Mouse (Mus musculus) G1E (cell line): ENCODE measurements at regions not wholly inside any gene's neighbourhood (a gene's known extent, or its start where the extent isn't known, plus 50 kb on each side); places are given as distances from the start of the nearest gene placed in this dataset.

ENCODE experiments used
- ATAC-seq: 2 replicates; pipeline ENCODE4 v1.8.0; 2016; ENCODE audit warnings: mild to moderate bottlenecking; ENCODE audit not compliant: insufficient number of reproducible peaks, poor library complexity, low FRiP score, severe bottlenecking; ENCODE audit errors: extremely low read depth
- DNase-seq: peaks from one replicate; pipeline ENCODE4 v3.0.0; 2012; ENCODE audit warnings: low spot score
- H3K27me3 ChIP-seq: 2 replicates; pipeline ENCODE4 v1.6.1; 2012; ENCODE audit warnings: mild to moderate bottlenecking, low read length, inconsistent platforms; ENCODE audit not compliant: insufficient read depth
- H3K36me3 ChIP-seq: replicated peaks from 2 replicates; pipeline ENCODE3; 2012; ENCODE audit warnings: mild to moderate bottlenecking, inconsistent platforms
- H3K4me1 ChIP-seq: 2 replicates; pipeline ENCODE4 v1.6.1; 2012; ENCODE audit warnings: low read depth, low read length, inconsistent platforms, mixed read lengths; ENCODE audit not compliant: insufficient read depth
- H3K4me3 ChIP-seq: 2 replicates; pipeline ENCODE4 v1.5.1; 2012; ENCODE audit warnings: low read depth, mild to moderate bottlenecking, inconsistent platforms, low read length, moderate library complexity, mixed read lengths
- H3K9me3 ChIP-seq: replicated peaks from 2 replicates; pipeline ENCODE4 v1.6.1; 2012; ENCODE audit warnings: inconsistent platforms
- CTCF ChIP-seq: IDR thresholded peaks from 2 replicates; pipeline ENCODE4 v1.5.1; 2012; ENCODE audit warnings: low read depth, low read length, inconsistent platforms, mixed read lengths
- GATA1 ChIP-seq: IDR thresholded peaks from 2 replicates; pipeline ENCODE4 v1.6.1; 2012; ENCODE audit warnings: borderline replicate concordance, low read length, inconsistent platforms, mixed read lengths
- GATA2 ChIP-seq: IDR thresholded peaks from 2 replicates; pipeline ENCODE4 v1.6.1; 2012; ENCODE audit warnings: low read depth, low read length, inconsistent platforms, borderline replicate concordance
- POLR2AphosphoS5 ChIP-seq: IDR thresholded peaks from 2 replicates; pipeline ENCODE4 v1.6.1; 2012; ENCODE audit warnings: low read depth, low read length, inconsistent platforms; ENCODE audit not compliant: insufficient replicate concordance
- TAL1 ChIP-seq: conservative IDR thresholded peaks from 2 replicates; pipeline ENCODE4 v1.6.1; 2012; ENCODE audit warnings: low read depth, low read length, inconsistent platforms, mixed read lengths

DNA sequence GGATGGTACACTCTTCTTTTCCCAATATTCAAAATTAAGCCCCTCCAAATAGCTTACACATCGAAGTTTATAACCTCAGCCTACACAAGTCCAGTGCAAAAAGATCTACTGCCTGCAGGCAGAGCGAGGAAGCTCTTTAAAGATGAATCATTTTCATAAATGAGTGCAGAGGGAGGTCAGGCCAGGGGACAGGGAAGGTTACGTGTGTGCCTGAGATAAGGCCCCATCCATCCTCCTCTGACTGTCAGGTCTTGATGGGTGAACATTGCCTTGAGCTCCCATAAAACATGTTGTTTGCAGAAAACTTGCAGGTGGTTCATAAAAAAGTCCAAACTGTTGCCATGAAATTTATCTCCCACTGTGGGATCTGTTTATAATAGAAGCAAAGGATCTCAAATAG is 493.0 kb upstream of the 4930412O13Rik start:
- no peak for ATAC-seq
- H3K9me3 ChIP-seq, result no peaks in the 10 kb centered on the region
- DNase-seq, result no peak
- TF ChIP-seq TAL1 (no peak), CTCF (no peak), POLR2AphosphoS5 (no peak), GATA2 (no peak)
- H3K4me3 ChIP-seq, result no peak overlapping the region
- H3K27me3 ChIP-seq, result no peaks in the 10 kb centered on the region
- no peaks in the 10 kb centered on the region for H3K4me1 ChIP-seq
- H3K36me3 ChIP-seq, result no peaks in the 10 kb centered on the region

DNA sequence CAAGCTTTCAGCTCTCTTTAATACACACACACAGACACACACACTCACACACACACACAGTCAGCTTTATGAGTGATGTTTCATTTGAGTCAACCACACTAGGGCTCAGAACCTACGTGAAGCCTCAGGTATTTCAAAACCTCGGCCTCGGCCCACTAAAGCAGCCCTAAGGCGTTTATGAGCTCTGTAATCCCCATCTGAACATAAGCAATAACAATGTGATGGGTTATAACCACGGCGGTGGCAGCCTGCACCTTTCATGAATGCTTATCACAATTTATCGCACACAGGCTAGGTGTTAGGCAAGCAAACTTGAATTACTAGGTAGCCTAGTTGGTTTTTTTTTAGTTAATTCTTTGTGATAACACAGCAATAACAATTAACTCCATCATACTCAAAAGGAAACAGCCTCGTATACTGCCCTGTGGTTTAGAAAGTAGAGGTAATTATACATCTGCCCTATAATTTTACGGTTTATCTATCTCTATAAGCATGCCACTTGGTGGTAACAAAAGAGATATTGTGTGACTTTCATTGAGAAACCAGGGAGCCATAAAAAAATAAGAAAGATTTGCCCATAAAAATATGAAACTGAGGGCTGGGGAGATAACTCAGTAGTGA is 485.6 kb upstream of the 4930412O13Rik start:
- no peak for DNase-seq
- H3K27me3 ChIP-seq, result no peaks in the 10 kb centered on the region
- TF ChIP-seq TAL1 (no peak), GATA1 (no peak), GATA2 (no peak), CTCF (no peak), POLR2AphosphoS5 (no peak)
- H3K9me3 ChIP-seq, result no peaks in the 10 kb centered on the region
- no peak overlapping the region for H3K4me3 ChIP-seq
- H3K36me3 ChIP-seq, result no peaks in the 10 kb centered on the region
- no peaks in the 10 kb centered on the region for H3K4me1 ChIP-seq
- no peak for ATAC-seq

DNA sequence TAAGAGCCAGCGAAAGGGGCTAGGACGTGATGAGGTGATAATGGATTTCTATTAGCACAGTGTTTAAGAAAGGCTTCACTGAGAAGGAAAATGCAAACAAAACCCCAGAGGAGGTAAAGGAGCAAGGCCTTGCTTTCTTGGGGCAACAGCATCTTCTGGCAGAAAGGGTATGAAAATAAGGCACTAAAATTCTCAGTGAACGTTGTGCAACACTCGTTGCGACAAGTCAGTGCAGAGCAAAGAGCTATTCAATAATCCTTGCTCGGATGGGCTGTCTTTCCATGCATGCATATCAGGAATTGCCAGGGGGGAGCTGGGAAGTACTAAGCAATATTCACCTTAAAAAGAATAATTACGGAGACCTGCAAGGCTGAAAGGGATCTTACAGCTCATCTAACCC is 479.6 kb upstream of the 4930412O13Rik start:
- H3K36me3 ChIP-seq, result no peaks in the 10 kb centered on the region
- ATAC-seq (no peak), DNase-seq (no peak)
- no peak overlapping the region for H3K4me3 ChIP-seq
- H3K9me3 ChIP-seq, result no peaks in the 10 kb centered on the region
- no peaks in the 10 kb centered on the region for H3K4me1 ChIP-seq
- TF ChIP-seq GATA1 (no peak), CTCF (no peak), GATA2 (no peak), TAL1 (no peak), POLR2AphosphoS5 (no peak)
- no peaks in the 10 kb centered on the region for H3K27me3 ChIP-seq

DNA sequence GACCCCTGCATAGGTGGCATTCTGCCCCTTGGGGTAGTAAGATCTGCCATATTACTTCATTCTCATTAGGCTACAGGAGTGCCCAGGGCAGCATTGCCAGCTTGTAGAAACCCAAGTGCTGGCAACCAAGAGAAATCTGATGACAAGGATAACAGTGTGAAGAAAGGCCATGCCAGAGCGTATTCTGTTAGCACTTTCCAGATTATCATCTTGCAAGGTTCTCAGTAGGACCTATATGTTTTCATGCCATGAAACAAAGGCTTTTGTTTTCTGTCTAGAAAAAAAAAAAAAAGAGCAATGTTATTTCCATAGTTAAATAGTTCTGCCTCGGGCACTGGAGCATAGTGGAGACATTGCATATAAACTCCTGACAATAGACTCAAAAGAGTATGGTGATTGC is 478.8 kb upstream of the 4930412O13Rik start:
- Histone ChIP-seq H3K4me3 (no peak overlapping the region), H3K9me3 (no peaks in the 10 kb centered on the region), H3K36me3 (no peaks in the 10 kb centered on the region), H3K27me3 (no peaks in the 10 kb centered on the region), H3K4me1 (no peaks in the 10 kb centered on the region)
- no peak for TF ChIP-seq GATA1
- no peak for TF ChIP-seq CTCF
- no peak for TF ChIP-seq POLR2AphosphoS5
- no peak for TF ChIP-seq TAL1
- TF ChIP-seq GATA2, result no peak
- DNase-seq (no peak), ATAC-seq (no peak)

DNA sequence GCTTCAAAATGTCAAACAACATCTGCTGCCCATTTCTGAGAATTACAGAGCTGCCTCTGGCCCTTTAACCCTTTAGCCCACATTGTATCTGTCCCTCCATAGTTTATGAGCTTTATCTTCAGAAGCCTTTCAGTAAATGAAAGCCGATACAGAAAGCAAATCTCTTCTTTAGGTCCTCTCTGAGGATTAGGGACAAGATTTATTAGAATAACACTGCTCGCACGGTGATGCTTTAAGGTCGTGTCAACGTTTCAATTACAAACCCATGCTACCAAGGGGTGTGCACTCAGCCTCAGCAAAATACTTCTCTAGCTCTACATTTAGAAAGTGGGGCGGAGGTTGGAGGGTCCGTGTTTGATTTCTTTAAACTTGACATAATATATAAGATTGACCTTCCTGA is 472.0 kb upstream of the 4930412O13Rik start:
- DNase-seq (no peak), ATAC-seq (no peak)
- H3K4me1 ChIP-seq, result no peaks in the 10 kb centered on the region
- no peaks in the 10 kb centered on the region for H3K36me3 ChIP-seq
- no peaks in the 10 kb centered on the region for H3K9me3 ChIP-seq
- no peak overlapping the region for H3K4me3 ChIP-seq
- H3K27me3 ChIP-seq, result no peaks in the 10 kb centered on the region
- TF ChIP-seq POLR2AphosphoS5 (no peak), CTCF (no peak), GATA1 (no peak), GATA2 (no peak), TAL1 (no peak)

DNA sequence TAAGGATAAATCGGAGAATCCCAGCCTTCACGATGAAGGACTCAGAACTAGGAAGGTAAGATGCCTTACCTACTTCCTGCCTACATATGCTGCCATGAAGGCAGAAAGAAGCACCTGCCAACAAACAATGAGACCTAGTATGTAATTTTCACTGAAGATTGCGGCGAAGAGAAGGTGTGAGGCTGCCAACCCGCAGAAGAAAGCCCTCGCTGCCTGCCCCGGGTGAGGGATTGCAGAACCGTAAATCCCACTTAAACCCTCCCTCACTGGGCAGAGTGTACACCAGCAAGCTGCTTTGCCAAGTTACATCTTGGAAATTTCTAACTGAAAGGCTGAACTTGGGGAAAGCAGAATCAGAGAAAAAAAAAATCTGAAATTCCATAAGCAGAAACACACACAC is 458.4 kb upstream of the 4930412O13Rik start:
- no peaks in the 10 kb centered on the region for H3K9me3 ChIP-seq
- H3K36me3 ChIP-seq, result no peaks in the 10 kb centered on the region
- H3K4me1 ChIP-seq, result no peaks in the 10 kb centered on the region
- no peak for TF ChIP-seq TAL1
- no peak for TF ChIP-seq CTCF
- no peak overlapping the region for H3K4me3 ChIP-seq
- no peak for ATAC-seq
- no peak for DNase-seq
- no peaks in the 10 kb centered on the region for H3K27me3 ChIP-seq

DNA sequence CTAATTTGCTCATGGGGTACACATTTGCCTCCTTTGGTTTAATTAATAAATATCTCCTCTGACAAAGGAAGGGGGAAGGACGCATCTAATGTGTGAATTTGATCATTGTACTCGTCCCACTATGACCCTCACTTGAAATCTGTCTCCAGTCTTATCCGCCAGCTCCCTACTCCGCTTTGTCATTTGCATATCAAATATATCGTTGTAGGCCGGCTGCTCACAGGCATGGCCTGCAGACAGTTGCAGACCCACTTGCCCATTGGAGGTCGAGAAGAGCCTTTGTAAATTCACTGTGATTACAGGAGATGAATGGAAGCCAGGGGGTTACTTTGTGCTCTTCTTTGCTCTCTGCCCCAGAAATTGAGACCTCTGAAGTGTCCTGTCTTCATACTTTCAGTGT is 457.5 kb upstream of the 4930412O13Rik start:
- no peaks in the 10 kb centered on the region for H3K27me3 ChIP-seq
- H3K9me3 ChIP-seq, result no peaks in the 10 kb centered on the region
- TF ChIP-seq CTCF (no peak), TAL1 (no peak), GATA2 (no peak), POLR2AphosphoS5 (no peak), GATA1 (no peak)
- H3K4me3 ChIP-seq, result no peak overlapping the region
- ATAC-seq, result no peak
- no peak for DNase-seq
- H3K4me1 ChIP-seq, result no peaks in the 10 kb centered on the region
- no peaks in the 10 kb centered on the region for H3K36me3 ChIP-seq
